In the genomic region with DNA sequence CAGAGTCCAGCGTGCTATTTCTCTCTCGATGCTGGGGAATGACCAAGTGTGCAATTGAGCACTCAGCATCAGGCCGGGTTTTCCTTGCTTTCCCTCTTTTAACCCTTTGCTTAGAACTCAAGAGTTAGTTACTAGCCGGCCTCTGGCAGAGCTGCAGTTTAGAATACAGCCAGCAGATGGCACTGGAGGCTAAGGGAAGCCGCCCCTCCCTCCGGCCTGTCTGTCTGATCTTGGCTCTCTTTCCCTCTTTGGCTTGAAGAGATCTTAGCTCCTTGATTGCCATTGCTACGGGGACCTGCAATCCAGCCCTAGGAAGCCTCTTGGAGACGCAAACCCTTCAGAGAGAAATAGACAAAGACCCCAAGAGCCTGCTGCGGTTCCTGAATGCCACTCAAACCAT, we compare ENCODE assay signal across 7 mouse cellular contexts. TPM values are rescaled to one million over a fixed set of nuclear protein-coding genes. Genes with fewer than 3 reads are reported as not detected.
DNase-seq lines count a peak whose midpoint lies in the region; ATAC-seq lines count a peak whose summit lies in the region.

No protein-coding gene starts in this region.

- WGBS in forebrain, embryonic 13.5 days, result 6% methylated on average over 9 of the region's 9 CpGs
- 9% methylated on average over 9 of the region's 9 CpGs for WGBS in hindbrain, embryonic 11.5 days
- 7% methylated on average over 9 of the region's 9 CpGs for WGBS in midbrain, embryonic 13.5 days

- no peaks in the 10 kb centered on the region for H3K36me3 ChIP-seq in forebrain, embryonic 13.5 days (ENCODE audit: poor library complexity, severe bottlenecking)
- no peaks in the 10 kb centered on the region for H3K36me3 ChIP-seq in hindbrain, embryonic 11.5 days (ENCODE audit: control insufficient read depth, insufficient read depth, low read length)
- no peaks in the 10 kb centered on the region for H3K36me3 ChIP-seq in midbrain, embryonic 13.5 days

- H3K4me2 ChIP-seq in forebrain, embryonic 13.5 days, result no peak overlapping the region
- no peak overlapping the region for H3K4me2 ChIP-seq in hindbrain, embryonic 11.5 days (replicated peaks; ENCODE audit: low read depth, low read length)
- H3K4me2 ChIP-seq in midbrain, embryonic 13.5 days (replicated peaks), result no peak overlapping the region

- peak; percentile 84 for DNase-seq in NIH3T3 (ENCODE audit: low read depth)
- peak; percentile 47 for DNase-seq in c-Kit-positive CD71-negative TER-119-negative erythroid progenitor cells, embryonic 14.5 days (ENCODE audit: low read depth)
- DNase-seq in hindbrain, embryonic 11.5 days (ENCODE audit: low spot score), result peak; percentile 88
- peak; percentile 75 to 77 for DNase-seq in left cerebral cortex, postnatal 10 days (ENCODE audit: extremely low spot score in 1 of 2, low spot score in 2 of 2)
- DNase-seq in spleen, adult 18-20 months, result peak; percentile 22 to 69

- H3K4me1 ChIP-seq in forebrain, embryonic 13.5 days, result no peaks in the 10 kb centered on the region
- H3K4me1 ChIP-seq in hindbrain, embryonic 11.5 days (replicated peaks; ENCODE audit: control insufficient read depth, insufficient read depth, low read length), result 0 out of 2 replicates have a peak, but pooled peaks cover 2% of the 10 kb centered on the region
- peaks cover 10% of the 10 kb centered on the region; the same call in 1 of the 2 replicates for H3K4me1 ChIP-seq in midbrain, embryonic 13.5 days (replicated peaks)

- peaks cover 8% of the 10 kb centered on the region for H3K27me3 ChIP-seq in forebrain, embryonic 13.5 days
- no peaks in the 10 kb centered on the region for H3K27me3 ChIP-seq in hindbrain, embryonic 11.5 days (ENCODE audit: control insufficient read depth, insufficient read depth, low read length)
- peaks cover 20% of the 10 kb centered on the region for H3K27me3 ChIP-seq in midbrain, embryonic 13.5 days

- H3K27ac ChIP-seq in forebrain, embryonic 13.5 days, result no peak overlapping the region
- H3K27ac ChIP-seq in hindbrain, embryonic 11.5 days (ENCODE audit: low read depth, low read length), result no peak overlapping the region
- no peak overlapping the region for H3K27ac ChIP-seq in midbrain, embryonic 13.5 days

- H3K4me3 ChIP-seq in forebrain, embryonic 13.5 days, result no peak overlapping the region
- H3K4me3 ChIP-seq in hindbrain, embryonic 11.5 days (ENCODE audit: low read depth, low read length), result no peak overlapping the region
- H3K4me3 ChIP-seq in midbrain, embryonic 13.5 days (replicated peaks), result no peak overlapping the region

- no peaks in the 10 kb centered on the region; the same call in 1 of the 2 replicates for H3K9me3 ChIP-seq in forebrain, embryonic 13.5 days (replicated peaks)
- no peaks in the 10 kb centered on the region for H3K9me3 ChIP-seq in hindbrain, embryonic 11.5 days (ENCODE audit: control insufficient read depth, low read length)
- H3K9me3 ChIP-seq in midbrain, embryonic 13.5 days, result no peaks in the 10 kb centered on the region

- intact Hi-C loops in left cerebral cortex, postnatal 10 days (cut with DNase I), result loop anchor here (1.0 to 5.0 kb wide), 4 partner anchors 55 to 245 kb away; partner anchors contain the start of gene Lmx1b

- no peak overlapping the region for H3K9ac ChIP-seq in forebrain, embryonic 13.5 days
- H3K9ac ChIP-seq in hindbrain, embryonic 11.5 days (ENCODE audit: low read depth, low read length), result 0 out of 2 replicates have a peak overlapping the region, but pooled peaks have one; percentile 24
- no peak overlapping the region for H3K9ac ChIP-seq in midbrain, embryonic 13.5 days (replicated peaks)

- ATAC-seq in forebrain, embryonic 13.5 days, result peak; percentile 27; the same call in 1 of the 2 replicates
- ATAC-seq in hindbrain, embryonic 11.5 days (ENCODE audit: low FRiP score), result no peak
- ATAC-seq in midbrain, embryonic 13.5 days, result peak; percentile 68

RNA-seq across cellular contexts. Expression of gene Zbtb43, which starts 18.5 kb away (rescaled TPM):
- 27.6 and 29.7 TPM in 2 replicates for polyA plus RNA-seq in forebrain, embryonic 13.5 days (2015; fragmentation: Nextera tagmentation; extraction: Ambion mirVana)
- 24.8 and 31.2 TPM in 2 replicates for polyA plus RNA-seq in hindbrain, embryonic 11.5 days (2014; fragmentation: Nextera tagmentation; extraction: Ambion mirVana)
- total RNA-seq in left cerebral cortex, postnatal 10 days (2021), result 10 to 100 TPM; 27.5 to 32.6 TPM
- polyA plus RNA-seq in midbrain, embryonic 13.5 days (2015; fragmentation: Nextera tagmentation; extraction: Ambion mirVana), result 29.0 and 29.7 TPM in 2 replicates

RNA-seq across cellular contexts. Expression of gene Zbtb34, which starts 55.7 kb away (rescaled TPM):
- 4.8 and 6.5 TPM in 2 replicates for polyA plus RNA-seq in forebrain, embryonic 13.5 days (2015; fragmentation: Nextera tagmentation; extraction: Ambion mirVana)
- polyA plus RNA-seq in hindbrain, embryonic 11.5 days (2014; fragmentation: Nextera tagmentation; extraction: Ambion mirVana), result 8.0 and 8.5 TPM in 2 replicates
- 10 to 100 TPM; 41.6 to 43.2 TPM for total RNA-seq in left cerebral cortex, postnatal 10 days (2021)
- polyA plus RNA-seq in midbrain, embryonic 13.5 days (2015; fragmentation: Nextera tagmentation; extraction: Ambion mirVana), result 6.9 and 7.3 TPM in 2 replicates
